Mouse (Mus musculus) small intestine, adult 2 months (tissue): Measurements from ENCODE around the gene Calhm2.
A peak's percentile ranks its signal among the peaks of the same experiment; 100 is the strongest.

Experiments used
- CTCF ChIP-seq: fragments of 200-500 bp; IDR thresholded peaks from 2 replicates; pipeline ENCODE4 v1.5.1; 2012; ENCODE audit warnings: low read depth, mild to moderate bottlenecking, control low read depth, inconsistent platforms, low read length, moderate library complexity, mixed read lengths; ENCODE audit not compliant: insufficient replicate concordance, insufficient read length; ENCODE audit errors: extremely low read depth
- POLR2A ChIP-seq: fragments of 200-500 bp; IDR thresholded peaks from 2 replicates; pipeline ENCODE4 v1.6.1; 2012; ENCODE audit warnings: low read depth, mild to moderate bottlenecking, control low read depth, inconsistent platforms, low read length, moderate library complexity

GRCm38 (mm10) chr19:47174515-47174914 is 36.4 kb upstream of the Calhm2 start:
- 0 out of 2 replicates have a peak, but pooled peaks have one; percentile 30 for TF ChIP-seq CTCF
- no peak for TF ChIP-seq POLR2A
